Mouse (Mus musculus) splenic B cell, adult 2 months (primary cell): Measurements from ENCODE around the gene Cacng2.

Experiments used
- DNase-seq: peaks from one replicate; pipeline ENCODE4 v3.0.0-alpha.2; 2011; ENCODE audit warnings: low read depth, low spot score
- H3K27me3 ChIP-seq: 2 replicates; pipeline ENCODE4 v1.6.1; 2012; ENCODE audit warnings: mild to moderate bottlenecking, low read length, moderate library complexity, mixed read lengths; ENCODE audit not compliant: control insufficient read depth, poor library complexity, insufficient read depth, severe bottlenecking
- H3K36me3 ChIP-seq: 2 replicates; pipeline ENCODE4 v1.6.1; 2012; ENCODE audit warnings: mild to moderate bottlenecking, low read length, moderate library complexity, mixed read lengths; ENCODE audit not compliant: control insufficient read depth, poor library complexity, insufficient read depth, severe bottlenecking

Gene Cacng2

DNA sequence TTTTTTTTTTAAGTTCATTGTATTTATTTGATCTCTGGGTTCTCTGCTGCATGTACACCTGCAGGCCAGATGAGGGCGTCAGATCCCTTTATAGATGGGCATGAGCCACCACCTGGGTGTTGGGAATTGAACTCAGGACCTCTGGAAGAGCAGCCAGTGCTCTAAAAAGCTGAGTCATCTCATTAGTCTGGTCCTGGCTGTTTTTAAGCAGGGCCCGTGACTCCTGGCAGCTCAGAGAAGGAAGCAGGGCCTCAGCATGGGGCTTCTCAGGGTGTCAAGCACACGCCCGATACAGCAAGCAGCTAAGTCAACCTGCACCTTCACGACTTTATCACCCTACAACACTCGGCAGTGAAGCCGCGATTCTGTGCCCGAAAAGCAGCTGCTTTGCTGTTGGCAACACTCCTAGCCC is 154.7 kb downstream of the Cacng2 start:
- Histone ChIP-seq H3K36me3 (peaks cover 26% of the 10 kb centered on the region), H3K27me3 (no peaks in the 10 kb centered on the region)
- DNase-seq: no peak

- no peak for DNase-seq
- H3K27me3 ChIP-seq: no peaks in the 10 kb centered on the region
These were observed 157.4 kb downstream of the Cacng2 start for GRCm38 (mm10) chr15:77962447-77962846.

DNA sequence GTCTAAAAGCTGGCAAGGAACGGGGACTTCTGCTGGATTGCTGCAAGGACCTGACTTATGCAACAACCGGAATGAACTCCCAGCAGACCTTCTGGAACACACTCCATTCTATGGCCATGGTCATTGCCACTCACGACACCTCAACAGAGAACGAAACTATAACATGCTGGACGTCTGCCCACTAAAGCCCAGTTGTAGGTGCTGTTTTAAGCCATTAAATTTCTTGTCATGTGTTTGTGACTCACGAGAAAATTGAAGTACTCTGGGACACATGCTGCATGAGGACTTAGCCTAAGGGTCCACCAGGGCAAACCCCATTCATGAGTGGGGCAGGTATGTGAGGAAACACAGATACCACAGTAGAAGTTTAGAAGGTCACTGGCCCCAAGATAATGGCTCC is 159.1 kb downstream of the Cacng2 start:
- no peak for DNase-seq
- no peaks in the 10 kb centered on the region for H3K27me3 ChIP-seq
- peaks cover 16% of the 10 kb centered on the region for H3K36me3 ChIP-seq

More at GRCm38 (mm10) chr15:77962447-77962846, 157.4 kb downstream of the Cacng2 start:
- peaks cover 24% of the 10 kb centered on the region for H3K36me3 ChIP-seq

DNA sequence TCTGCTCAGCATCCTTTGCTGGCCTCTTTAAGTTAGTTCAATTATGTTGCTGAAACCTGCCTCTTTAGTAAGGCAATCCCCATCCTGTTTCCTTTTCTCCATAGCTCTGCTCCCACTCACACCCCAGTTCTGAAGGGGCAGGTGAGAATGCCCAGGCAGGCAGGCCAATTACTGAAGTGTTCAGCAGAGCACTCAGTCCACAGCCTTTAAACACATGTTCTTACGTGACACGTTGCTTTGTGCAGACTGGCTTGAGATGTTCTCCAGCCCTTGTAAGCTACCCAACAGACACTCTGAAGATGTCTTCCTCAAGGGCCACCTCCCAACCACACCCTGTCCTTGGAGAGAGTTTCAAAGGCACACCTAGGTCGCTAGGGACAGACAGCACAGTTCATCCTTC is 161.8 kb downstream of the Cacng2 start:
- H3K27me3 ChIP-seq: no peaks in the 10 kb centered on the region
- no peak for DNase-seq
- H3K36me3 ChIP-seq: peaks cover 13% of the 10 kb centered on the region; the same call in 1 of the 2 replicates

- DNase-seq: no peak
- H3K36me3 ChIP-seq: peaks cover 13% of the 10 kb centered on the region; the same call in 1 of the 2 replicates
- H3K27me3 ChIP-seq: no peaks in the 10 kb centered on the region
These were observed 162.2 kb downstream of the Cacng2 start for GRCm38 (mm10) chr15:77957625-77958024.

- peak; percentile 93 for DNase-seq
- H3K36me3 ChIP-seq: peaks cover 3% of the 10 kb centered on the region
These were observed 163.4 kb downstream of the Cacng2 start, which contains the start of gene Foxred2 for GRCm38 (mm10) chr15:77956404-77956901. Gene Foxred2 (minus strand): TSS chr15:77956722.

GRCm38 (mm10) chr15:77955440-77956403 is 164.1 kb downstream of the Cacng2 start:
- DNase-seq: peak; percentile 29
- no peaks in the 10 kb centered on the region; the same call in 1 of the 2 replicates for H3K36me3 ChIP-seq
- H3K27me3 ChIP-seq: no peaks in the 10 kb centered on the region

More at GRCm38 (mm10) chr15:77956404-77956901, 163.4 kb downstream of the Cacng2 start, which contains the start of gene Foxred2:
- no peaks in the 10 kb centered on the region for H3K27me3 ChIP-seq

- Histone ChIP-seq H3K27me3 (no peaks in the 10 kb centered on the region), H3K36me3 (no peaks in the 10 kb centered on the region; the same call in 1 of the 2 replicates)
- no peak for DNase-seq
These were observed 165.5 kb downstream of the Cacng2 start for GRCm38 (mm10) chr15:77954362-77954761.

DNA sequence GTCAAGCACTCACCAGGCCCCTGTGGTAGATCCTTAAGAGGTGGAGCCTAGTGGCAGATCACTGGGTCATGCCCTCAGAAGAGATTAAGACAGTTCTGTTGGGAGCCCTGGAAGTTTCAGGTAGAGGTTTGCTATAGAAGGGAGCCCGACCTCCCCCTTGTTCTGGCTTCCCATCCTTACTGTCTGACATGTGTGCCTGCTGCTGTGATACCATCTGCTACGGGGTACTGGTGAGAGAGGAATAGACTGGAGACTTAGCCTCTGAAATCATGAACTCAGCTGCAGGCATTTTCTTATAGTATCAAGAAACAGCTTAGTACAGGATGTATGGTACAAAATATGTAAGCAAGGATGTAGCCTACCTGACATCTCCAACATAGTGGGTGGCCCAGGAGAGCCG is 166.9 kb downstream of the Cacng2 start:
- no peaks in the 10 kb centered on the region for H3K27me3 ChIP-seq
- H3K36me3 ChIP-seq: peaks cover 2% of the 10 kb centered on the region
- no peak for DNase-seq

- no peak for DNase-seq
- H3K27me3 ChIP-seq: no peaks in the 10 kb centered on the region
These were observed 170.8 kb downstream of the Cacng2 start for GRCm38 (mm10) chr15:77949061-77949460.

DNA sequence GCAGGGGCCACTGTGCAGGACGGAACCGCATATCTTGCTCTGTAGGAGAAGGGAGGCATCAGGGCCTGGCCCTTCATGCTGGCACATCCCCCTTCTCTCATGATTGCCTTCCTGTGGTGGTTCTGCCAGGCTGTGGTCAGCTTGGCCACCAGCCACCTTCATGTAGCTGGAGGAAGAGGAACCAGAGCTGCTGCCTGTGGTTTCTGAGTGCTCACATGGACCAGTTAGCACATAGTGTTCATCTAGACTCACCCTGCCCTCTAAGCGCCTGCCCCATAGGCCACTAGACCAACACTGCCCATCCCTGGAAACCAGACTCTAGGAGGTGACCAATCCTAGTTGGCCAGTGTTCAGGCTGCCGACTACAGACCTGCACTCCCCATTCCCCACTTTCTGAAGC is 174.1 kb downstream of the Cacng2 start:
- H3K27me3 ChIP-seq: no peaks in the 10 kb centered on the region
- peak; percentile 26 for DNase-seq
- peaks cover 3% of the 10 kb centered on the region; the same call in 1 of the 2 replicates for H3K36me3 ChIP-seq

More at GRCm38 (mm10) chr15:77949061-77949460, 170.8 kb downstream of the Cacng2 start:
- H3K36me3 ChIP-seq: peaks cover 3% of the 10 kb centered on the region
